Mouse (Mus musculus) CH12.LX (cell line): ENCODE measurements around the gene Tm7sf3. TPM values are rescaled to one million over a fixed set of nuclear protein-coding genes. Genes with fewer than 3 reads are reported as not detected.

Experiments
- DNase-seq: peaks from one replicate; pipeline ENCODE4 v3.0.0-alpha.2; 2013; ENCODE audit errors: extremely low read depth
- H3K27ac ChIP-seq: 2 replicates; pipeline ENCODE4 v1.5.1; 2012; ENCODE audit warnings: low read depth, mild to moderate bottlenecking, control low read depth, moderate library complexity; ENCODE audit not compliant: insufficient read depth
- H3K27me3 ChIP-seq: replicated peaks from 2 replicates; pipeline ENCODE3; 2012; ENCODE audit warnings: inconsistent platforms
- H3K36me3 ChIP-seq, 2 experiments: replicated peaks in 1 of 2; 2 replicates each; pipeline versions ENCODE3 to v1.6.1; 2012; ENCODE audit warnings: inconsistent platforms in 1 of 2, low read length in 1 of 2, mild to moderate bottlenecking in 1 of 2, mixed read lengths in 1 of 2, moderate library complexity in 1 of 2; ENCODE audit not compliant: control insufficient read depth in 1 of 2, insufficient read depth in 1 of 2
- H3K4me1 ChIP-seq, 2 experiments: 2 replicates each; pipeline ENCODE4 v1.6.1; 2012; ENCODE audit warnings: inconsistent platforms in 1 of 2, moderate library complexity in 1 of 2; ENCODE audit not compliant: insufficient read depth in 2 of 2, control insufficient read depth in 1 of 2
- H3K4me2 ChIP-seq: 2 replicates; pipeline ENCODE4 v1.6.1; 2012; ENCODE audit warnings: low read depth, mild to moderate bottlenecking, control low read depth; ENCODE audit not compliant: poor library complexity, insufficient read depth, severe bottlenecking
- H3K4me3 ChIP-seq, 3 experiments: fragments of 150-350 bp in 1 of 3; sonication (generic) in 1 of 3; replicated peaks in 1 of 3; 2 replicates each; pipeline versions ENCODE3 to v1.5.1; 2011 to 2012; ENCODE audit warnings: low read depth in 2 of 3, low read length in 2 of 3, mild to moderate bottlenecking in 2 of 3, moderate library complexity in 2 of 3, control low read depth in 1 of 3, improper control_type of control experiment in 1 of 3, inconsistent platforms in 1 of 3, mixed read lengths in 1 of 3; ENCODE audit not compliant: poor library complexity in 1 of 3
- H3K79me2 ChIP-seq: replicated peaks from 2 replicates; pipeline ENCODE4 v1.6.1; 2012; ENCODE audit warnings: mild to moderate bottlenecking, moderate library complexity; ENCODE audit not compliant: control insufficient read depth, poor library complexity, insufficient read depth, severe bottlenecking; ENCODE audit errors: extremely low read depth
- H3K9ac ChIP-seq: 2 replicates; pipeline ENCODE4 v1.6.1; 2012; ENCODE audit warnings: low read depth, mild to moderate bottlenecking, control low read depth, moderate library complexity; ENCODE audit not compliant: insufficient read depth
- H3K9me3 ChIP-seq: replicated peaks from 2 replicates; pipeline ENCODE3; 2012; ENCODE audit warnings: low read length, inconsistent platforms, mixed read lengths
- BHLHE40 ChIP-seq: IDR thresholded peaks from 2 replicates; pipeline ENCODE4 v1.6.1; 2011; ENCODE audit warnings: mild to moderate bottlenecking, low read depth, low read length, improper control_type of control experiment
- CHD1 ChIP-seq: IDR thresholded peaks from 2 replicates; pipeline ENCODE4 v1.6.1; 2012; ENCODE audit warnings: low read depth, low read length, improper control_type of control experiment, inconsistent platforms
- CHD2 ChIP-seq: IDR thresholded peaks from 2 replicates; pipeline ENCODE4 v1.6.1; 2011; ENCODE audit warnings: low read length, improper control_type of control experiment
- E2F4 ChIP-seq: IDR thresholded peaks from 2 replicates; pipeline ENCODE4 v1.6.1; 2011; ENCODE audit warnings: low read depth, low read length, improper control_type of control experiment; ENCODE audit not compliant: insufficient replicate concordance
- ETS1 ChIP-seq: conservative IDR thresholded peaks from 2 replicates; pipeline ENCODE4 v1.6.1; 2012; ENCODE audit warnings: low read depth, mild to moderate bottlenecking, inconsistent platforms, low read length, improper control_type of control experiment, moderate library complexity
- GABPA ChIP-seq: IDR thresholded peaks from 2 replicates; pipeline ENCODE4 v1.6.1; 2012; ENCODE audit warnings: low read depth, low read length, improper control_type of control experiment, inconsistent platforms; ENCODE audit not compliant: insufficient replicate concordance
- IRF4 ChIP-seq: IDR thresholded peaks from 2 replicates; pipeline ENCODE4 v1.6.1; 2014; ENCODE audit warnings: low read depth, mild to moderate bottlenecking, inconsistent platforms, low read length, improper control_type of control experiment
- JUN ChIP-seq: IDR thresholded peaks from 2 replicates; pipeline ENCODE4 v1.6.1; 2011; ENCODE audit warnings: low read depth, mild to moderate bottlenecking, low read length, improper control_type of control experiment, moderate library complexity; ENCODE audit not compliant: insufficient read depth
- KAT2A ChIP-seq: IDR thresholded peaks from 2 replicates; pipeline ENCODE4 v1.6.1; 2012; ENCODE audit warnings: low read length, improper control_type of control experiment, inconsistent platforms; ENCODE audit not compliant: insufficient replicate concordance
- MAX ChIP-seq: IDR thresholded peaks from 2 replicates; pipeline ENCODE4 v1.6.1; 2011; ENCODE audit warnings: low read length, improper control_type of control experiment
- MEF2A ChIP-seq: IDR thresholded peaks from 2 replicates; pipeline ENCODE4 v1.6.1; 2014; ENCODE audit warnings: low read depth, mild to moderate bottlenecking, inconsistent platforms, low read length, improper control_type of control experiment, borderline replicate concordance
- MXI1 ChIP-seq: IDR thresholded peaks from 2 replicates; pipeline ENCODE4 v1.6.1; 2011; ENCODE audit warnings: mild to moderate bottlenecking, low read depth, low read length, improper control_type of control experiment
- NELFE ChIP-seq: IDR thresholded peaks from 2 replicates; pipeline ENCODE4 v1.6.1; 2011; ENCODE audit warnings: low read depth, low read length, improper control_type of control experiment
- NRF1 ChIP-seq: IDR thresholded peaks from 2 replicates; pipeline ENCODE4 v1.6.1; 2014; ENCODE audit warnings: low read depth, mild to moderate bottlenecking, inconsistent platforms, low read length, improper control_type of control experiment, moderate library complexity
- POLR2A ChIP-seq: IDR thresholded peaks from 2 replicates; pipeline ENCODE4 v1.6.1; 2011; ENCODE audit warnings: low read depth, mild to moderate bottlenecking, improper control_type of control experiment, low read length
- POLR2AphosphoS2 ChIP-seq: IDR thresholded peaks from 2 replicates; pipeline ENCODE4 v1.6.1; 2011; ENCODE audit warnings: low read depth, low read length, improper control_type of control experiment
- RAD21 ChIP-seq: IDR thresholded peaks from 2 replicates; pipeline ENCODE4 v1.6.1; 2011; ENCODE audit warnings: low read depth, mild to moderate bottlenecking, low read length, improper control_type of control experiment, moderate library complexity
- SIN3A ChIP-seq: IDR thresholded peaks from 2 replicates; pipeline ENCODE4 v1.6.1; 2012; ENCODE audit warnings: low read length, improper control_type of control experiment, inconsistent platforms
- SMC3 ChIP-seq: IDR thresholded peaks from 2 replicates; pipeline ENCODE4 v1.6.1; 2011; ENCODE audit warnings: low read depth, low read length, improper control_type of control experiment
- TBP ChIP-seq: conservative IDR thresholded peaks from 2 replicates; pipeline ENCODE4 v1.6.1; 2011; ENCODE audit warnings: low read depth, low read length, improper control_type of control experiment
- TCF12 ChIP-seq: IDR thresholded peaks from 2 replicates; pipeline ENCODE4 v1.6.1; 2014; ENCODE audit warnings: low read depth, mild to moderate bottlenecking, inconsistent platforms, low read length, improper control_type of control experiment
- UBTF ChIP-seq: IDR thresholded peaks from 2 replicates; pipeline ENCODE4 v1.6.1; 2012; ENCODE audit warnings: low read depth, mild to moderate bottlenecking, inconsistent platforms, low read length, improper control_type of control experiment, moderate library complexity
- USF2 ChIP-seq: conservative IDR thresholded peaks from 2 replicates; pipeline ENCODE4 v1.6.1; 2011; ENCODE audit warnings: low read depth, low read length, improper control_type of control experiment
- ZKSCAN1 ChIP-seq: IDR thresholded peaks from 2 replicates; pipeline ENCODE4 v1.6.1; 2012; ENCODE audit warnings: low read depth, inconsistent platforms, low read length, improper control_type of control experiment, borderline replicate concordance
- ZMIZ1 ChIP-seq: IDR thresholded peaks from 2 replicates; pipeline ENCODE4 v1.6.1; 2012; ENCODE audit warnings: low read depth, mild to moderate bottlenecking, inconsistent platforms, low read length, improper control_type of control experiment
- dilution Hi-C: fragments of 300-500 bp; cut with MboI; formaldehyde crosslinking; loops from 2 replicates; pipeline ENCODE4 v1.14.3; 2020; ENCODE audit warnings: low sequenced_read_pairs; ENCODE audit not compliant: extremely low pct_unique_long_range_greater_than_20kb, extremely low pct_ligation_motif_present
- in situ Hi-C: fragments of 300-500 bp; cut with MboI; formaldehyde crosslinking; loops from 3 replicates; pipeline ENCODE4 v1.14.3; 2019; ENCODE audit warnings: low sequenced_read_pairs, low pct_ligation_motif_present, low pct_unique_long_range_greater_than_20kb, mixed read lengths
- polyA plus RNA-seq: library from polyadenylated mRNA; unstranded; fragments of >175 nt; gene quantifications from 2 replicates; pipeline ENCODE4 v1.2.1, GENCODE M21; 2012; ENCODE audit warnings: low read depth; ENCODE audit not compliant: insufficient read length
- total RNA-seq, 2 experiments: library from RNA; depleted of rRNA; stranded (reverse); fragments of 300-350 nt in 1 of 2; fragments of >200 nt in 1 of 2; gene quantifications; 2 replicates each; pipeline ENCODE4 v1.2.3; 2012 to 2014

The Tm7sf3 gene
- total and polyA plus RNA-seq, 3 experiments, result 11.4 to 23.9 (median 13.4) TPM

GRCm38 (mm10) chr6:146650013-146650412, 7.4 kb upstream of the Tm7sf3 start:
- peaks cover 9% of the 10 kb centered on the region for H3K79me2 ChIP-seq
- peaks cover 8 to 20% of the 10 kb centered on the region in 2 experiments for H3K36me3 ChIP-seq
- H3K4me2 ChIP-seq, result no peak overlapping the region
- H3K27ac ChIP-seq, result no peak overlapping the region
- no peaks in the 10 kb centered on the region for H3K9me3 ChIP-seq
- no peak for DNase-seq
- H3K4me3 ChIP-seq, result no peak overlapping the region
- TF ChIP-seq SMC3, result no peak
- no peak for TF ChIP-seq USF2
- no peak for TF ChIP-seq ZMIZ1
- no peak for TF ChIP-seq ETS1
- TF ChIP-seq CHD1, result no peak
- no peak for TF ChIP-seq BHLHE40
- TF ChIP-seq POLR2A, result no peak
- TF ChIP-seq SIN3A, result no peak
- no peak for TF ChIP-seq POLR2AphosphoS2
- no peak for TF ChIP-seq MAX
- no peak for TF ChIP-seq NRF1
- TF ChIP-seq RAD21, result no peak
- TF ChIP-seq CHD2, result no peak
- no peak for TF ChIP-seq MEF2A
- no peak for TF ChIP-seq IRF4
- TF ChIP-seq GABPA, result no peak
- dilution Hi-C loops, result no loop called here
- no peak overlapping the region for H3K9ac ChIP-seq
- no peaks in the 10 kb centered on the region for H3K27me3 ChIP-seq
- in situ Hi-C loops, result loop anchor here (25.0 kb wide), 1 partner anchor 337 kb away; no protein-coding TSS in a partner anchor
- H3K4me1 ChIP-seq, result no peaks in the 10 kb centered on the region

- dilution Hi-C loops (no loop called here), in situ Hi-C loops (loop anchor here (10.0 kb wide), 1 partner anchor 238 kb away; no protein-coding TSS in a partner anchor)
- Histone ChIP-seq H3K4me1 (peaks cover 5 to 38% of the 10 kb centered on the region in 2 experiments), H3K79me2 (peaks cover 14% of the 10 kb centered on the region), H3K27me3 (no peaks in the 10 kb centered on the region), H3K36me3 (no peaks in the 10 kb centered on the region), H3K4me3 (peak overlapping the region; percentile 80 to 95 (median 91)), H3K27ac (no peak overlapping the region), H3K9ac (peak overlapping the region; percentile 87), H3K9me3 (no peaks in the 10 kb centered on the region), H3K4me2 (peak overlapping the region; percentile 69)
- DNase-seq, result peak; percentile 29
- no peak for TF ChIP-seq TBP
- TF ChIP-seq MXI1, result no peak
- TF ChIP-seq IRF4, result no peak
- TF ChIP-seq E2F4, result no peak
- TF ChIP-seq JUN, result no peak
- TF ChIP-seq SMC3, result no peak
- no peak for TF ChIP-seq UBTF
- TF ChIP-seq NELFE, result no peak
- no peak for TF ChIP-seq GABPA
- TF ChIP-seq ZMIZ1, result no peak
- TF ChIP-seq MAX, result no peak
- no peak for TF ChIP-seq CHD1
- TF ChIP-seq ETS1, result no peak
- no peak for TF ChIP-seq NRF1
- TF ChIP-seq SIN3A, result no peak
- TF ChIP-seq TCF12, result no peak
- no peak for TF ChIP-seq KAT2A
- TF ChIP-seq MEF2A, result no peak
- TF ChIP-seq ZKSCAN1, result no peak
These were observed 553 bp upstream of the Tm7sf3 start for GRCm38 (mm10) chr6:146643184-146643570.
